Mouse (Mus musculus) naive thymus-derived CD4-positive, alpha-beta T cell, adult 5 months (primary cell): ENCODE results near the gene Thap2. TPM values are rescaled to one million over a fixed set of nuclear protein-coding genes. Genes with fewer than 3 reads are reported as not detected.

Experiments used
- polyA plus RNA-seq: library from polyadenylated mRNA; unstranded; fragments of 100-300 nt; shearing (Covaris generic); gene quantifications from one replicate; pipeline ENCODE4 v1.2.1, GENCODE M21; 2017

Thap2 gene
- polyA plus RNA-seq: 6.4 TPM

GRCm38 (mm10) chr10:115384221-115385017, at the start of gene Thap2, which contains the start of gene Zfc3h1:
TSS of gene Thap2 (minus strand) at chr10:115384443.
TSS of gene Zfc3h1 (plus strand) at chr10:115384959.

GRCm38 (mm10) chr10:115361840-115362622, 22.2 kb downstream of the Thap2 start, which contains the start of gene Tmem19:
TSS of gene Tmem19 (minus strand) at chr10:115362501.

Other genes starting within 250 kb of the Thap2 start
- not detected for gene Tph2, start 199.4 kb downstream of the Thap2 start, polyA plus RNA-seq
- 314 TPM for gene Tbc1d15, start 133.0 kb downstream of the Thap2 start, polyA plus RNA-seq
- gene Rab21, start 68.8 kb downstream of the Thap2 start, polyA plus RNA-seq: 64.8 TPM
- gene Tmem19, start 21.9 kb downstream of the Thap2 start, polyA plus RNA-seq: 16.3 TPM
- gene Zfc3h1, start 516 bp upstream of the Thap2 start, polyA plus RNA-seq: 27.8 TPM
- not detected for gene A930009A15Rik, start 185.5 kb upstream of the Thap2 start, polyA plus RNA-seq
- gene Lgr5, start 203.3 kb upstream of the Thap2 start, polyA plus RNA-seq: not detected